Mouse (Mus musculus) testis, adult 2 months (tissue): ENCODE results near the gene Gmfb.

Source experiments
- CTCF ChIP-seq: fragments of 200-500 bp; IDR thresholded peaks from 2 replicates; pipeline ENCODE4 v1.5.1; 2012; ENCODE audit warnings: low read depth, mild to moderate bottlenecking, inconsistent platforms, low read length, moderate library complexity; ENCODE audit not compliant: control insufficient read depth, insufficient read depth, insufficient replicate concordance
- POLR2A ChIP-seq: fragments of 200-500 bp; IDR thresholded peaks from 2 replicates; pipeline ENCODE4 v1.6.1; 2012; ENCODE audit warnings: low read depth, mild to moderate bottlenecking, inconsistent platforms, low read length, moderate library complexity; ENCODE audit not compliant: control insufficient read depth

GRCm38 (mm10) chr14:46848736-46849135, 26.7 kb upstream of the Gmfb start:
- TF ChIP-seq CTCF (no peak), POLR2A (no peak)
